Mouse (Mus musculus) limb, embryonic 15.5 days (tissue): ENCODE measurements around the gene Ptgfrn. TPM values are rescaled to one million over a fixed set of nuclear protein-coding genes. Genes with fewer than 3 reads are reported as not detected.

Experiments
- ATAC-seq: fragments of 200-750 bp; cut with Nextera tagmentation; 2 replicates; pipeline ENCODE4 v1.8.0; 2017; ENCODE audit warnings: low read depth, moderate TSS enrichment; ENCODE audit not compliant: insufficient number of reproducible peaks, low FRiP score, low TSS enrichment
- H3K27ac ChIP-seq: fragments of 300-500 bp; sonication (generic); 2 replicates; pipeline ENCODE4 v1.5.1; 2015; ENCODE audit warnings: moderate library complexity, mild to moderate bottlenecking, inconsistent platforms
- H3K27me3 ChIP-seq: fragments of 300-500 bp; sonication (generic); 2 replicates; pipeline ENCODE4 v1.6.1; 2015; ENCODE audit warnings: inconsistent platforms
- H3K36me3 ChIP-seq: fragments of 300-500 bp; sonication (generic); 2 replicates; pipeline ENCODE4 v1.6.1; 2015; ENCODE audit warnings: inconsistent platforms
- H3K4me1 ChIP-seq: fragments of 300-500 bp; sonication (generic); 2 replicates; pipeline ENCODE4 v1.6.1; 2015; ENCODE audit warnings: inconsistent platforms
- H3K4me2 ChIP-seq: fragments of 300-500 bp; sonication (generic); 2 replicates; pipeline ENCODE4 v1.6.1; 2015; ENCODE audit warnings: mild to moderate bottlenecking, inconsistent platforms
- H3K4me3 ChIP-seq: fragments of 300-500 bp; sonication (generic); 2 replicates; pipeline ENCODE4 v1.5.1; 2015; ENCODE audit warnings: mild to moderate bottlenecking, inconsistent platforms
- H3K9ac ChIP-seq: fragments of 300-500 bp; sonication (generic); 2 replicates; pipeline ENCODE4 v1.6.1; 2015; ENCODE audit warnings: inconsistent platforms
- H3K9me3 ChIP-seq: fragments of 300-500 bp; sonication (generic); 2 replicates; pipeline ENCODE4 v1.6.1; 2016; ENCODE audit warnings: inconsistent platforms
- WGBS: fragments of 180-500 bp; shearing (Covaris S2); methylation state at CpG from one replicate; pipeline ENCODE4 v1.1.7; 2015; 5-methylcytosine and 5-hydroxymethylcytosine counted together
- polyA plus RNA-seq: library from polyadenylated mRNA; unstranded; fragments of >200 nt; fragmentation: Nextera tagmentation; extraction: Ambion mirVana; gene quantifications from 2 replicates; pipeline ENCODE4 v1.2.1, GENCODE M21; 2015

Ptgfrn gene
- polyA plus RNA-seq, 1 experiment from 2014 or later = 7.8 TPM

DNA sequence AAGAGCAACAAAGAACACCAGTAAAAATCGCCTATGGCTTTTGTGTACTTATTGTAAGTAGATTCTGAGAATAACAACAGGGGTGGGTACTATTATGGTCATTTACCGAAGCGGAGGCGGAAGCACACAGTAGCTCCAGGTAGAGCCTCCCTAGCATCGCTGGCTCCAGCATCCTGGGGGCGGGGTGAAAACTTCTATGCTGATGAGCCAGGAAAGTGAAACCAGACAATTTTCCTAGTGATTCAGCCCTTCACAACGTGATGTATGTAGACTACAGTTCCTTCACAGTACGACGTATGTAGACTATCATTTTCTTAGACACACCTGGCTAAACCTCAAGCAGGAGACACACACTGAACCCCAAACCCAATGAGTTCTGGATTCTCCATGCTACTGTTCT lies 36.7 kb downstream of the Ptgfrn start:
- Histone ChIP-seq H3K27ac (no peak overlapping the region), H3K4me3 (no peak overlapping the region), H3K36me3 (peaks cover 31% of the 10 kb centered on the region), H3K27me3 (no peaks in the 10 kb centered on the region), H3K9me3 (no peaks in the 10 kb centered on the region), H3K4me2 (no peak overlapping the region), H3K4me1 (peaks cover 33% of the 10 kb centered on the region), H3K9ac (no peak overlapping the region)
- no peak for ATAC-seq
- WGBS = 71% methylated on average over 9 of the region's 9 CpGs

GRCm38 (mm10) chr3:101072506-101073215 lies 37.4 kb downstream of the Ptgfrn start:
- H3K9ac ChIP-seq = no peak overlapping the region
- H3K4me1 ChIP-seq = peaks cover 30% of the 10 kb centered on the region
- WGBS = 76% methylated on average over 15 of the region's 15 CpGs
- ATAC-seq = no peak
- no peak overlapping the region for H3K27ac ChIP-seq
- H3K27me3 ChIP-seq = no peaks in the 10 kb centered on the region
- no peak overlapping the region for H3K4me3 ChIP-seq
- peaks cover 31% of the 10 kb centered on the region for H3K36me3 ChIP-seq
- no peak overlapping the region for H3K4me2 ChIP-seq
- no peaks in the 10 kb centered on the region for H3K9me3 ChIP-seq

DNA sequence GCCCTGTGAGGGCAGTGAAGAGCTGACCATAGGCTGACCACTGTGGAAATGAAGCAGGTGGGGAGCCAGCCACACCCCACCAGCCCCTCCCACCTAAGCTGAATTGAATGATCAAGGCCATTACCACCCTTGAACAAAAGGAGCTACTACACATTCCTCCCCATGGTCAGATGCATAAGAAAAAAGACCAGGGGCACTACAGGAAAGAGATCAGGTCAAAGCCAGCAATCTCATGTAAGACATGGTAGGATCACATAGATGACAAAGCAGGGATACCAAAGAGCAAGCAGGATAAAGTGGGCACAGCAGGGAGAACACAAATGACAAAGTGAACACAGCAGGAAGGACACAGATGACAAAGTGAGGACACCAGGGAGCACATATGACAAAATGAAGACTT lies 38.5 kb downstream of the Ptgfrn start:
- Histone ChIP-seq H3K36me3 (peaks cover 24% of the 10 kb centered on the region), H3K4me2 (no peak overlapping the region), H3K27ac (peak overlapping the region; percentile 19; the same call in 1 of the 2 replicates), H3K9ac (no peak overlapping the region), H3K4me3 (no peak overlapping the region), H3K4me1 (peaks cover 30% of the 10 kb centered on the region), H3K27me3 (no peaks in the 10 kb centered on the region), H3K9me3 (no peaks in the 10 kb centered on the region)
- ATAC-seq = no peak

DNA sequence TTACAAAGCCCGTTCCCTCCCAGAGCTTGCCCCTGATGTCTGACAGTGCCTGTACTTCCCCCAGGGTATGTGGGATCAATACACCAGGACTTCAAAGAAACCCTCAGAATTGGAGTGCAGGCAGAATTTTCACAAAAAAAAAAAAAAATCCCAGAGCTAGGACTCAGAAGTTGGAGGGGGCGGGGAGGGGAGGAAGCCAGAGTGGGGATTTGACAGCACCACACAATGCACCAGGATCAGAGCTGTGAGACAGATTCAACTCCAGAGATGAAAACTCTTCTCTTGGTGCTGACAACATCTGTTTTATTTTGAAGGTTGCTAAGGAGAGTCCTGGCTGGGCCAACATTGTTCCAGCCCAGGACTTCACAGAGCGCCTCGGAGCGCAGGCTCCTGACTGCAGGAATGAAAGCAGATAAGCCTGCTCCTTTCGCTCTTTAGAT lies 39.3 kb downstream of the Ptgfrn start:
- Histone ChIP-seq H3K4me2 (no peak overlapping the region), H3K4me1 (peaks cover 27% of the 10 kb centered on the region), H3K27me3 (no peaks in the 10 kb centered on the region), H3K36me3 (peaks cover 24% of the 10 kb centered on the region), H3K9me3 (no peaks in the 10 kb centered on the region), H3K4me3 (no peak overlapping the region), H3K9ac (no peak overlapping the region), H3K27ac (peak overlapping the region; percentile 19; the same call in 1 of the 2 replicates)
- ATAC-seq = peak; percentile 46; the same call in 1 of the 2 replicates
- WGBS = 57% methylated on average over 6 of the region's 6 CpGs

DNA sequence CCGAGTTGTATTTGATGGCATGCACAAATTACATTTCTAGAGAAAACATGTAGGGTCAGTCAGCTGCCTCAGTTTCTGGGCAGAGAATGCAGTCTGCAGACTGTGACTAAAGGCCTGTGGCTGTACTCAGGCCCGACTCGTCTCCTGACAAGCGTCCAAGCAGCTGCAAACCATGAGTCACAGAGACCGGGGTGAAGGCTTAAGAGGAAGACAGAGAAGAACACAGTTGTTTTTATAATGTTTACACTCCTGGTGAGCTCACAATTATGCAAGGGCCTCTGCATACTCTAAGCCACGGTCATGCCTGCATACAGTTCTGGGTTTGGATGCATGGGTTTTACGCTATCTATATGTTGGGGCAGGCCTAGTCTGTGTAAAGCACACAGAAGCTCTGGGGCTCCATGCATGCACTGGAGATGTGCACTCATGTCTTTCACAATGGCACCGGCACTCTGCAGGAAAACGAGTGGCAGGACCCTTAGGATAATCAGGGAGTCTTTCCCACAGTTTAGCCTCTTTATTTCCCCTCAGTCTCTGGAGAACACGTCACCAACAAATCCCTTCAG lies 39.8 kb downstream of the Ptgfrn start:
- no peak for ATAC-seq
- no peak overlapping the region for H3K4me2 ChIP-seq
- H3K36me3 ChIP-seq = peaks cover 24% of the 10 kb centered on the region; the same call in 1 of the 2 replicates
- H3K4me3 ChIP-seq = no peak overlapping the region
- 50% methylated on average over 10 of the region's 10 CpGs for WGBS
- H3K4me1 ChIP-seq = peaks cover 24% of the 10 kb centered on the region
- no peaks in the 10 kb centered on the region for H3K27me3 ChIP-seq
- H3K9ac ChIP-seq = no peak overlapping the region
- peak overlapping the region; percentile 19; the same call in 1 of the 2 replicates for H3K27ac ChIP-seq
- H3K9me3 ChIP-seq = no peaks in the 10 kb centered on the region

DNA sequence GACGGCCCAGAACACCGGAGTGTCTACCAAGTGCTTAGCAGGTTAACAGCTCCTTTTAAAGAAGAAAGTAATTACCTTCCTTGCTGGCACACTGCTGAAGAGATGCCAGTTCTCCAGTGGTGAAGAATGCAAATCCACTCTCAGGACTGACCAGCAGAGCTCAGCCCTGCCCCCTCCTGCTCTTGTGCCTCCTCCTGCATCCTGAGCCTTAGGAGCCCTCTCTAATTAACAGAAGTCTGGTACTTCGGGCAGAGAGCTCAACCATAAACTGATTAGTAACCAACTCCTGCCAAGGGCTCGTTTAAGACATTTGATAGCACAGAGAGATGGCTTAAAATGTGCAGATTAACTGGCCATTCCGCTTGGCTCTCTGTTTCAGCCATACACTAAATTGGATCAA lies 41.4 kb downstream of the Ptgfrn start:
- H3K4me3 ChIP-seq = no peak overlapping the region
- H3K36me3 ChIP-seq = peaks cover 21% of the 10 kb centered on the region; the same call in 1 of the 2 replicates
- no peak overlapping the region for H3K4me2 ChIP-seq
- H3K27ac ChIP-seq = no peak overlapping the region
- no peak overlapping the region for H3K9ac ChIP-seq
- WGBS = 38% methylated on average over 5 of the region's 5 CpGs
- no peaks in the 10 kb centered on the region for H3K9me3 ChIP-seq
- H3K27me3 ChIP-seq = no peaks in the 10 kb centered on the region
- no peak for ATAC-seq
- peaks cover 24% of the 10 kb centered on the region for H3K4me1 ChIP-seq

GRCm38 (mm10) chr3:101066175-101066574 lies 43.9 kb downstream of the Ptgfrn start:
- Histone ChIP-seq H3K4me1 (peaks cover 16% of the 10 kb centered on the region), H3K4me2 (no peak overlapping the region), H3K9me3 (no peaks in the 10 kb centered on the region), H3K36me3 (no peaks in the 10 kb centered on the region), H3K4me3 (no peak overlapping the region), H3K27me3 (no peaks in the 10 kb centered on the region), H3K27ac (no peak overlapping the region), H3K9ac (no peak overlapping the region)
- WGBS = 74% methylated on average over 6 of the region's 6 CpGs
- no peak for ATAC-seq

GRCm38 (mm10) chr3:101061865-101062585 lies 48.1 kb downstream of the Ptgfrn start:
- no peaks in the 10 kb centered on the region for H3K9me3 ChIP-seq
- no peaks in the 10 kb centered on the region for H3K4me1 ChIP-seq
- no peak overlapping the region for H3K4me3 ChIP-seq
- ATAC-seq = no peak
- H3K36me3 ChIP-seq = peaks cover 28% of the 10 kb centered on the region
- H3K4me2 ChIP-seq = no peak overlapping the region
- 91% methylated on average over 7 of the region's 7 CpGs for WGBS
- H3K27me3 ChIP-seq = no peaks in the 10 kb centered on the region
- no peak overlapping the region for H3K9ac ChIP-seq
- H3K27ac ChIP-seq = no peak overlapping the region

DNA sequence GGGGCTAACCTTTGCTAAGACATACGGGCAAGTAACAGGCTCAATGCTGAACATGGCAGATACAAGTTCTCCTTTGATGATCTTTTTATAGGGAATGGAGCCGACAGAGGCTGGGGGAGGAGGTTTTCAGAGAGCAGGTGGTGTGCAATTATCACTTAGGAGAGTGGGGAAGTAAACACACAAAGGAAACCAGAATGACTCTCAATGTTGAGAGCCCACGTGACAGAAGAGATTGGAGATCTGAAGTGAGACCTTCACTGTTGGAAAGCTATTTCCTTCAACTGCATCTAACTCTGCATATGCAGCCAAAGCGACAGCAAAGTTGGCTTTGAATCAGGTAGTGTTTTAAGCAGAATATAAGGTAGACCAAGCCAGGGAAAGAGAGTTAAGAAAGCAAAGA lies 50.9 kb downstream of the Ptgfrn start:
- Histone ChIP-seq H3K4me3 (no peak overlapping the region), H3K36me3 (peaks cover 42% of the 10 kb centered on the region), H3K4me1 (no peaks in the 10 kb centered on the region), H3K27me3 (no peaks in the 10 kb centered on the region), H3K4me2 (no peak overlapping the region), H3K9me3 (no peaks in the 10 kb centered on the region), H3K27ac (no peak overlapping the region), H3K9ac (no peak overlapping the region)
- 59% methylated on average over 4 of the region's 4 CpGs for WGBS
- no peak for ATAC-seq

- Histone ChIP-seq H3K4me2 (no peak overlapping the region), H3K27me3 (no peaks in the 10 kb centered on the region), H3K4me3 (no peak overlapping the region), H3K4me1 (no peaks in the 10 kb centered on the region), H3K36me3 (peaks cover 45% of the 10 kb centered on the region), H3K9me3 (no peaks in the 10 kb centered on the region), H3K9ac (no peak overlapping the region), H3K27ac (no peak overlapping the region)
- 82% methylated on average over 2 of the region's 2 CpGs for WGBS
- no peak for ATAC-seq
Observed at GRCm38 (mm10) chr3:101058203-101058602, 51.9 kb downstream of the Ptgfrn start.

GRCm38 (mm10) chr3:101055216-101055615 lies 54.9 kb downstream of the Ptgfrn start:
- H3K4me3 ChIP-seq = no peak overlapping the region
- no peak overlapping the region for H3K9ac ChIP-seq
- peaks cover 43% of the 10 kb centered on the region for H3K36me3 ChIP-seq
- ATAC-seq = no peak
- no peak overlapping the region for H3K27ac ChIP-seq
- WGBS = 83% methylated on average over 8 of the region's 8 CpGs
- no peaks in the 10 kb centered on the region for H3K4me1 ChIP-seq
- H3K27me3 ChIP-seq = no peaks in the 10 kb centered on the region
- no peaks in the 10 kb centered on the region for H3K9me3 ChIP-seq
- H3K4me2 ChIP-seq = no peak overlapping the region

DNA sequence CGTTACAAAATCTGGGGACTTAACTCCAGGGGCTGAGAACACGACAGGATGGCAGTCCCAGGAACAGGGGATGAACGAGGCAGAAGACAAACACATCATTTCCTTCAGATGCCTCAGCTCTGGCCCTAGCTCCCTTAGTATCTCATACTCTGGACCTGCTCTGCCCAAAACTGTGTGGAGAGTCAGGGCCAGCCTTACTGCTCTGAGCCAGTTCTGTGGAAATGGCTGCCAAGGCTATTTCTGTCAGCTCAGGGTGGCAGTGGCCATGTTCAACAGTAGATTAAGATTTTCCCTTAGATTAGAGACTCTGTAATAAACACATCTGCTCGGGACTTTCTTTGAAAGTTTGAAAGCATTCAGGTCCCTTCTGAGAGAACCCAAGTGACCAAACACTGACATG lies 58.5 kb downstream of the Ptgfrn start:
- no peak for ATAC-seq
- no peak overlapping the region for H3K4me3 ChIP-seq
- H3K4me2 ChIP-seq = no peak overlapping the region
- no peak overlapping the region for H3K9ac ChIP-seq
- no peak overlapping the region for H3K27ac ChIP-seq
- peaks cover 36% of the 10 kb centered on the region for H3K36me3 ChIP-seq
- no peaks in the 10 kb centered on the region for H3K27me3 ChIP-seq
- peaks cover 8% of the 10 kb centered on the region; the same call in 1 of the 2 replicates for H3K4me1 ChIP-seq
- H3K9me3 ChIP-seq = no peaks in the 10 kb centered on the region
- WGBS = 68% methylated on average over 4 of the region's 4 CpGs
